Mouse (Mus musculus) cerebellum, adult 9-10 months (tissue): ENCODE results near the gene Clba1.
"Not testable (repeated sequence)": the region's sequence is repeated elsewhere in the genome, so short reads cannot be mapped to it uniquely, and the experiment has no call there.

Experiments
- DNase-seq: peaks from one replicate; pipeline ENCODE4 v3.0.0; 2022

Gene Clba1

GRCm38 (mm10) chr12:112795466-112796104 lies 13.2 kb upstream of the Clba1 start:
- no peak for DNase-seq

GRCm38 (mm10) chr12:112796551-112797510 lies 11.9 kb upstream of the Clba1 start:
- DNase-seq, result no peak

GRCm38 (mm10) chr12:112797672-112798331 lies 10.9 kb upstream of the Clba1 start:
- DNase-seq, result no peak

GRCm38 (mm10) chr12:112798332-112798681 lies 10.4 kb upstream of the Clba1 start:
- no peak for DNase-seq

GRCm38 (mm10) chr12:112798716-112799115 lies 10.0 kb upstream of the Clba1 start:
- no peak for DNase-seq

GRCm38 (mm10) chr12:112799237-112799970 lies 9.3 kb upstream of the Clba1 start:
- no peak for DNase-seq

GRCm38 (mm10) chr12:112800476-112800875 lies 8.3 kb upstream of the Clba1 start:
- peak; percentile 79 for DNase-seq

GRCm38 (mm10) chr12:112801864-112802846 lies 6.6 kb upstream of the Clba1 start, which contains the start of gene Ahnak2:
Gene Ahnak2 (minus strand): TSS chr12:112802657.
- no peak for DNase-seq

- DNase-seq, result no peak
Observed at GRCm38 (mm10) chr12:112802917-112803316, 5.8 kb upstream of the Clba1 start.

- DNase-seq, result no peak
Observed at GRCm38 (mm10) chr12:112804046-112804445, 4.7 kb upstream of the Clba1 start.

- no peak for DNase-seq
Observed at GRCm38 (mm10) chr12:112806044-112806443, 2.7 kb upstream of the Clba1 start.

GRCm38 (mm10) chr12:112807796-112808195 lies 941 bp upstream of the Clba1 start:
- peak; percentile 46 for DNase-seq

- DNase-seq, result no peak
Observed at GRCm38 (mm10) chr12:112808212-112808586, 538 bp upstream of the Clba1 start.

- peak; percentile 30 for DNase-seq
Observed at GRCm38 (mm10) chr12:112809641-112810040, 904 bp downstream of the Clba1 start.

- no peak for DNase-seq
Observed at GRCm38 (mm10) chr12:112810092-112810885, 1.6 kb downstream of the Clba1 start.

GRCm38 (mm10) chr12:112813370-112813769 lies 4.6 kb downstream of the Clba1 start:
- DNase-seq, result no peak

GRCm38 (mm10) chr12:112814682-112815470 lies 6.1 kb downstream of the Clba1 start:
- no peak for DNase-seq

GRCm38 (mm10) chr12:112816294-112816693 lies 7.6 kb downstream of the Clba1 start:
- no peak for DNase-seq

- DNase-seq, result not testable (repeated sequence)
Observed at GRCm38 (mm10) chr12:112816866-112817265, 8.1 kb downstream of the Clba1 start.
